Mouse (Mus musculus): ENCODE data around the gene Ube2v1. TPM values are rescaled to one million over a fixed set of nuclear protein-coding genes. Genes with fewer than 3 reads are reported as not detected.

Gene Ube2v1
- polyA plus RNA-seq, 1 experiment from 2014 or later, result 218 TPM

DNA sequence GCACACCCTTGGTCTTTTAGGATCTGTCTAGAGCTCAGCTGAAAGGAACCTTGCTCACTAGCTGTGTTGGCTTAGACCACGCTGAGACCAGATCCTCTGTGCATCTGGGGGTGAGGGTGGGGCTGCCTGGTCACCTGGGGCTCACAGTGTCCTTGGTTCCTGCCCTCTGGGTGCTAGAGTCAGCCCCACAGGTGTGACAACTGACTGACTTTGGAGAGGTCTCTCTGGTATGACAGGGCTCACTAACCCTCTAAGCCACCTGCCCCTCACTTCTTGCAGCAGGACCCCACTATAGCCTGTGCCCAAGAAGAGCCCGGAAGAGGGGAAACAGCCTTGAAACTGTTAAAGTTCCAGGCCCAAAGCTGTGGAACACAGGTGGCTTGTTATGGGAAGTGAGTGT is 29.5 kb downstream of the Ube2v1 start:
- peaks cover 7% of the 10 kb centered on the region for H3K4me1 ChIP-seq (ENCODE audit: control insufficient read depth, insufficient read depth, low read length)

DNA sequence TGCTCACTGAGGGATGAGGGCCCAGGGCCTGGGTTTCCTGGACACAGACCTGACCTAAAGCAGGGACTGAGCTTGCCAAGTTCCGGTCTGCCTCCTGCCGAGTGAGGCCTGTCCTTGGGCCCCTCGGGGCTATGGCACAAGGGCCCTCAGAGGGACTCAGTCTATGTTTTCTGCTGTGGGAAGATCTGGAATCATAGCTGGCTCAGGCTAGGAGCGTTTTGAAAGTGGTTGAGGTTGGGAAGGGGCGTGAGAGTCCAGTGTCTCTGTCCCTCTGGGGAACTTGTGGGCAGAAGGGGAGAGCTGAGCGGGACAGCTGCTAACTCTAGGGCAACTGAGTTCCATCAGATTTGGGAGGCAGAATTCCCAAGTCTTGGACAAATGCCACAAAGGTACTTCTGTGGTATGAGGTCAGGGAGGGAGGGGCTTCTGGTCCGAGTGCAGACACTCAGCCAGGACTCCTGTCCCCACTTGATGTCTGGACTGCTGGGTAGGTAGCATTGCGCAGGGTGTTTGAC is 31.4 kb downstream of the Ube2v1 start:
- Histone ChIP-seq H3K4me3 (ENCODE audit: low read length) (no peak overlapping the region), H3K4me1 (ENCODE audit: control insufficient read depth, insufficient read depth, low read length) (peaks cover 22% of the 10 kb centered on the region), H3K9me3 (replicated peaks; ENCODE audit: control insufficient read depth, low read length) (no peaks in the 10 kb centered on the region), H3K27me3 (ENCODE audit: control insufficient read depth, insufficient read depth, low read length) (no peaks in the 10 kb centered on the region; the same call in 1 of the 2 replicates), H3K4me2 (ENCODE audit: low read depth, low read length) (no peak overlapping the region), H3K36me3 (ENCODE audit: control insufficient read depth, insufficient read depth) (no peaks in the 10 kb centered on the region), H3K9ac (ENCODE audit: low read length) (no peak overlapping the region), H3K27ac (ENCODE audit: low read length) (no peak overlapping the region)
- no peak for ATAC-seq (replicated peaks; ENCODE audit: extremely low read depth, insufficient read depth, low FRiP score)
- 58% methylated on average over 8 of the region's 8 CpGs for WGBS

More for the DNA sequence above, 29.5 kb downstream of the Ube2v1 start:
- Histone ChIP-seq H3K36me3 (ENCODE audit: control insufficient read depth, insufficient read depth) (peaks cover under 1% of the 10 kb centered on the region; the same call in 1 of the 2 replicates), H3K4me3 (ENCODE audit: low read length) (no peak overlapping the region), H3K4me2 (ENCODE audit: low read depth, low read length) (no peak overlapping the region), H3K9me3 (replicated peaks; ENCODE audit: control insufficient read depth, low read length) (no peaks in the 10 kb centered on the region), H3K9ac (ENCODE audit: low read length) (no peak overlapping the region), H3K27ac (ENCODE audit: low read length) (no peak overlapping the region), H3K27me3 (ENCODE audit: control insufficient read depth, insufficient read depth, low read length) (no peaks in the 10 kb centered on the region; the same call in 1 of the 2 replicates)
- 87% methylated on average over 2 of the region's 2 CpGs for WGBS
- no peak for ATAC-seq (replicated peaks; ENCODE audit: extremely low read depth, insufficient read depth, low FRiP score)

DNA sequence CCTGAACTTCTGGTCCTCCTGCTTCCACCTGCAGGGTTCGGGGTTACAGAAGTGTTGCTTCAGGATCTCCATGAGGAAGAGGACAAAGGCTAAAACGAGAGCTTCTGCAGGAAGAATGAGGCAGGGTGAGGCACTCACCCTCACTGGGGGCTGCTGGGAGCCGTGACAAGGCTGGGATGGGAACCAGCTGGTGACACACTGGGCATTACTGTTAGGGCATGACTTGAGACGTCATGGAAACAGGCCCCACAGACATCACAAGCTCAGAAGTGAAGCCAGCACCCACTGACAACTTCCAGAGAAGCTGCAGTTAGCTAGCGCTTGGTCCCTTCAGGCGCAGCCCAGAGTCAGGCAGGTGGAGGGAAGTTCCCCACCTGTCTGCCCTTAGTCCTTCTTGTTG is 32.0 kb downstream of the Ube2v1 start:
- Histone ChIP-seq H3K36me3 (ENCODE audit: control insufficient read depth, insufficient read depth) (no peaks in the 10 kb centered on the region), H3K4me2 (ENCODE audit: low read depth, low read length) (no peak overlapping the region), H3K4me1 (ENCODE audit: control insufficient read depth, insufficient read depth, low read length) (peaks cover 22% of the 10 kb centered on the region), H3K9ac (ENCODE audit: low read length) (no peak overlapping the region), H3K4me3 (ENCODE audit: low read length) (no peak overlapping the region), H3K9me3 (replicated peaks; ENCODE audit: control insufficient read depth, low read length) (no peaks in the 10 kb centered on the region), H3K27ac (ENCODE audit: low read length) (no peak overlapping the region), H3K27me3 (ENCODE audit: control insufficient read depth, insufficient read depth, low read length) (no peaks in the 10 kb centered on the region; the same call in 1 of the 2 replicates)
- no peak for ATAC-seq (replicated peaks; ENCODE audit: extremely low read depth, insufficient read depth, low FRiP score)
- WGBS, result 76% methylated on average over 6 of the region's 6 CpGs

DNA sequence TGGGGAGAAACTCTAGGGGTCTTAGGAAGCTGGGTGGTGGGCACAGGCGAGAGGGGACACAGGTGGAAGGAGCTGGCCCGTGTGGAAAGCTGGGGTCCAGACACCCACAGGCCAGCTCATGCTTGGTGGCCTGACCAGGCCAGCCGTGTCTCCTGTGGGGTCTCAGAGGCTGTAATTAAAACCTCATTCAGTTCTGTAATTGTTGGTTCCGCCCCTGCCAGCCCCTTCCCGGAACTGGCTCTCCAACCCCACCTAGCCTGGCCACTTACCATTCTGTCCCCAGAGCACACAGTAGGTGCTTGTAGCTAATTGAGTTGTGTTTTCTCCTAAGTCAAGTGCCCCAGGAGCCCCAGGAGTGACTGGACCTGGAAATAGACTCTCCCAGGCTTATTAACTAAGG is 32.7 kb downstream of the Ube2v1 start:
- Histone ChIP-seq H3K9me3 (replicated peaks; ENCODE audit: control insufficient read depth, low read length) (no peaks in the 10 kb centered on the region), H3K4me2 (ENCODE audit: low read depth, low read length) (no peak overlapping the region), H3K4me1 (ENCODE audit: control insufficient read depth, insufficient read depth, low read length) (peaks cover 29% of the 10 kb centered on the region), H3K27me3 (ENCODE audit: control insufficient read depth, insufficient read depth, low read length) (no peaks in the 10 kb centered on the region; the same call in 1 of the 2 replicates), H3K4me3 (ENCODE audit: low read length) (no peak overlapping the region), H3K36me3 (ENCODE audit: control insufficient read depth, insufficient read depth) (no peaks in the 10 kb centered on the region), H3K27ac (ENCODE audit: low read length) (no peak overlapping the region), H3K9ac (ENCODE audit: low read length) (no peak overlapping the region)
- no peak for ATAC-seq (replicated peaks; ENCODE audit: extremely low read depth, insufficient read depth, low FRiP score)
- WGBS, result 86% methylated on average over 5 of the region's 5 CpGs

DNA sequence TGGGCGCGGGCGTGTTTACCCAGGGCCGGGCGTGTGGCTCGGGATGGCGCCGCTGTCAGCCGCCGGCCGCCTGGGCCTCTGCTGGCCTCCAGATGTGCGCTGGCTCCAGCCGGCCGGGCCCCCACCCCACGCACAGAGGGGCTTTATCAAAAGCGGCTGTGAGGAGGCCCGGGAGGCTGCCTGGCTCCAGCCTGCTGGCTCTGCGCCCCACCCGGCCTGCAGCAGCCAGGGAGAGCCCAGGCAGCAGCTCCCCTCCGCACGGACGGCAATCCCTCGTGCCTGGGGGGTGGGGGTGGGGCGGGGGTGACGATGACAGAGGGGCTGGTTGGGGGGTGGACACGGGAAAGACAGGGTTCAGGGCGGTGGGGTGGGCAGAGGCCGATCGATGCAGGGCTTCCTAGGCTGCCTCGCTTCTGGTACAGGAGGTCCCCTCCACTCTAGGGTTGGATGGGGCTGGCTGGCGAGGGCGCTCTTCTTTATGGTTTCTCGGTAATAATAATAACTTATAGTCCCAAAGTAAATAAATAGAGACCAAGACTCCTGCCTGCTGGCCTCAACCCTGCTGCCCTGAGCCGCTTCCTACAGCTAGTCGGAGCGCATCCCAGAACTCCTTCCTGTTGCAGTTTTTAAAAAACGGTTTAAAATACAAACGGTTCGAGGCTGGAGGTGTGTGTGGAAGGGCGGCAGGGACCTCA is 34.3 kb downstream of the Ube2v1 start:
- 0 out of 2 replicates have a peak, but pooled peaks have one; percentile 49 for ATAC-seq (replicated peaks; ENCODE audit: extremely low read depth, insufficient read depth, low FRiP score)
- Histone ChIP-seq H3K9me3 (replicated peaks; ENCODE audit: control insufficient read depth, low read length) (no peaks in the 10 kb centered on the region), H3K36me3 (ENCODE audit: control insufficient read depth, insufficient read depth) (no peaks in the 10 kb centered on the region), H3K4me1 (ENCODE audit: control insufficient read depth, insufficient read depth, low read length) (peaks cover 36% of the 10 kb centered on the region), H3K27me3 (ENCODE audit: control insufficient read depth, insufficient read depth, low read length) (no peaks in the 10 kb centered on the region; the same call in 1 of the 2 replicates), H3K27ac (ENCODE audit: low read length) (peak overlapping the region; percentile 71), H3K9ac (ENCODE audit: low read length) (peak overlapping the region; percentile 69), H3K4me2 (ENCODE audit: low read depth, low read length) (peak overlapping the region; percentile 62), H3K4me3 (ENCODE audit: low read length) (peak overlapping the region; percentile 38)
- 27% methylated on average over 40 of the region's 40 CpGs for WGBS

DNA sequence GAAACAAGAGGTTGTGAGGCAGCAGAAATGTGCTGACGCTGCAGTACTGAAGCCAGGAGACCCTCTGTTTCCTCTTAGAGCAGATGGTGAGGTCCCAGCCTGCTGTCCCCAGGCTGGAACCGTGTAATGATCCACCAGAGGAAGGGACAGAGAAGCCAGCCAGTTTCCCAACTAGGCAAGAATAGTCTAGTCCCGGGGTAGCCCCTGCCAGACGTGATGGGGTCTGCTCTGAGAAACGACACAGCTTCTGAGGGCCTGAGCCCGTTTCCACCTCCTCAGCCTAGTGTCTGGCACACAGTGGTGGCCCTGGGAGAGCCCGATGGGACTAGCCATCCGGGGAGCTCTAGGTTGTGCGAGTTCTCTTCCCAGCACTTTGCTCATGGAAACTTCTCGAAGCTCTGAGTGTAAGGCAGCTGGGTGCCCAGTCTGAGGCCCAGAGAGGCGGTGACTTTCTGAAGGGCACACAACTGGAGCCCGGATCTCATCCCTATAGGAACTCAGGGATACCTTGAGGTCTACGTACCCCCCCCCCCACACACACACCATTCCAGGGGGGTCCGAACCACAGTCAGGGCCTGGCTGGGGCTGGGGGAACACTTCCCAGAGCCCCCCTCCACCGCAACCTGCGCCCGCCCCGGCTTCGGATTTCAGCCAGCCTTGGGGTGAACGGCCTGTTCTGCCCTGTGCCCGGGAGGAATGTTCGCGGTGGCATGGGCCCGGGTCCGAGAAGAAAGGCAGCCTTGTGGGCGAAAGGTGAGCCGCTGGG is 35.0 kb downstream of the Ube2v1 start:
- Histone ChIP-seq H3K4me1 (ENCODE audit: control insufficient read depth, insufficient read depth, low read length) (peaks cover 36% of the 10 kb centered on the region), H3K4me2 (ENCODE audit: low read depth, low read length) (peak overlapping the region; percentile 62), H3K27me3 (ENCODE audit: control insufficient read depth, insufficient read depth, low read length) (no peaks in the 10 kb centered on the region; the same call in 1 of the 2 replicates), H3K36me3 (ENCODE audit: control insufficient read depth, insufficient read depth) (no peaks in the 10 kb centered on the region), H3K27ac (ENCODE audit: low read length) (peak overlapping the region; percentile 71), H3K4me3 (ENCODE audit: low read length) (peak overlapping the region; percentile 38), H3K9me3 (replicated peaks; ENCODE audit: control insufficient read depth, low read length) (no peaks in the 10 kb centered on the region), H3K9ac (ENCODE audit: low read length) (peak overlapping the region; percentile 69)
- ATAC-seq (replicated peaks; ENCODE audit: extremely low read depth, insufficient read depth, low FRiP score), result no peak
- 44% methylated on average over 27 of the region's 27 CpGs for WGBS

DNA sequence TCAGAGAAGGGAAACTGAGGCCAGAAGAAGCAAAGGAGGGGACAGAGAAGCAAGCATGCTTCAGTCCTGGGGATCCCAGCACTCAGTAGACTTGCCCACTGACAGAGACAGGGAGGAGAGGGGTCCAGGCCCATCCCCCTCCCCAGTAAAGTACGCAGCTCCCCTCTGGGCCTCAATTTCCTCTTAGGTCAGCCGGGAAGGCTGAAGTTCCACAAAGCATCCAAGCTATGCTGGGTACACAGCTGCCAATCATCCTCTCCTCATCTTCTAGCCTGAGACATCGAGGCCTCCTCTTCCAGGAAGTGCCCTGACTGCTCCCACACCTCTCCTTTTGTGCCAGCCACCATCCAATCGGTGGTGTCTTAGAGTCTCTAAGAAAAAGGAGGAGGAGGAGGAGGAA is 35.6 kb downstream of the Ube2v1 start:
- no peak for ATAC-seq (replicated peaks; ENCODE audit: extremely low read depth, insufficient read depth, low FRiP score)
- Histone ChIP-seq H3K4me1 (ENCODE audit: control insufficient read depth, insufficient read depth, low read length) (peaks cover 36% of the 10 kb centered on the region), H3K9me3 (replicated peaks; ENCODE audit: control insufficient read depth, low read length) (no peaks in the 10 kb centered on the region), H3K36me3 (ENCODE audit: control insufficient read depth, insufficient read depth) (no peaks in the 10 kb centered on the region), H3K4me2 (ENCODE audit: low read depth, low read length) (no peak overlapping the region), H3K27me3 (ENCODE audit: control insufficient read depth, insufficient read depth, low read length) (no peaks in the 10 kb centered on the region; the same call in 1 of the 2 replicates), H3K27ac (ENCODE audit: low read length) (peak overlapping the region; percentile 80), H3K4me3 (ENCODE audit: low read length) (no peak overlapping the region), H3K9ac (ENCODE audit: low read length) (no peak overlapping the region; the same call in 1 of the 2 replicates)
- WGBS, result 49% methylated on average over 3 of the region's 4 CpGs

DNA sequence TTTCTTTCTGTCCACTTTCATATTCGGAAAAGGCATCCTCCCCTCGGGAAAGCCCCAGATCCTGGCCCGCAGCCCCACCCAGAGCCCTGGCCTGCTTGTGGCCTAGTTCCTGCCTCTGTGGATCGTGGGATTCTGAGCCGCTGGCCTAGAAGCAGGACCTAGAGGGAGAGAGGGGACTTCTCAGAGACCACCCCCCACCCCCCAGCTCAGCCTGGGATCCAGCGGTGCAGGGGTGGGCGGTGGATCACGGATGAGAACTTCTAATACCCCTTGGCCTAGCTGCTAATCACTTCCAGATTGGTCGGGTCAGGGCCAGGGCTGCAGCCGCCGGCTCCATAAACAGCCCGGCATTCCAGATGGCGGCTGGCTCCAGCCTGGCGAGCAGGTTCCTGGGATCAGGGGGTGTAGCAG is 36.1 kb downstream of the Ube2v1 start:
- 45% methylated on average over 14 of the region's 14 CpGs for WGBS
- no peak overlapping the region for H3K4me3 ChIP-seq (ENCODE audit: low read length)
- ATAC-seq (replicated peaks; ENCODE audit: extremely low read depth, insufficient read depth, low FRiP score), result no peak
- H3K9me3 ChIP-seq (replicated peaks; ENCODE audit: control insufficient read depth, low read length), result no peaks in the 10 kb centered on the region
- peaks cover 36% of the 10 kb centered on the region for H3K4me1 ChIP-seq (ENCODE audit: control insufficient read depth, insufficient read depth, low read length)
- H3K9ac ChIP-seq (ENCODE audit: low read length), result peak overlapping the region; percentile 63
- H3K4me2 ChIP-seq (ENCODE audit: low read depth, low read length), result no peak overlapping the region
- H3K36me3 ChIP-seq (ENCODE audit: control insufficient read depth, insufficient read depth), result no peaks in the 10 kb centered on the region
- no peaks in the 10 kb centered on the region; the same call in 1 of the 2 replicates for H3K27me3 ChIP-seq (ENCODE audit: control insufficient read depth, insufficient read depth, low read length)
- H3K27ac ChIP-seq (ENCODE audit: low read length), result peak overlapping the region; percentile 80

Data from heart, embryonic 16.5 days (tissue).